Mouse (Mus musculus): ENCODE results near the gene Uba1y.
"Not testable (repeated sequence)": the region's sequence is repeated elsewhere in the genome, so short reads cannot be mapped to it uniquely, and the experiment has no call there.

Uba1y gene

DNA sequence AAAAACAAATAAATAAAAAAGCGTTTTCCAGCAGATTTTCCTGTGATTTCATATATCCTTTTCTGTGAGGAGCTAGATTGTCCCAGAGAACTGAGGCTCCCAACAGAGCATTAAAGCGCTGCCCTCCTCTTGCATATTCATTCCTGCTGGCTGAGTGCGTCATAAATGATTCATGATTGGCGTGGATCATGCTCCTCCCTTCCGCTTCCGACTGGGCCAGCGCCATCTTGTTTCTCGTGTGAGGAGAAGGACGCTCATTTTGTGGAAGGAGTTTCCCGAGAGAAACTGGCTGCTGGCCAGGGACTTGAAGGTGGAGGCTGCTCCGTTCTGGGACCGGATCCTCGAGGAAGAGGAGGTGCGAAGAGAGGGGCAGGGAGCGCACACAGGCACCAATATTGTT, at the start of gene Uba1y:
Gene Uba1y, plus strand, starts transcription at position 254 of the 400 bp plus-strand sequence.
- DNase-seq (ENCODE audit: low spot score in 2 of 2): no peak

DNA sequence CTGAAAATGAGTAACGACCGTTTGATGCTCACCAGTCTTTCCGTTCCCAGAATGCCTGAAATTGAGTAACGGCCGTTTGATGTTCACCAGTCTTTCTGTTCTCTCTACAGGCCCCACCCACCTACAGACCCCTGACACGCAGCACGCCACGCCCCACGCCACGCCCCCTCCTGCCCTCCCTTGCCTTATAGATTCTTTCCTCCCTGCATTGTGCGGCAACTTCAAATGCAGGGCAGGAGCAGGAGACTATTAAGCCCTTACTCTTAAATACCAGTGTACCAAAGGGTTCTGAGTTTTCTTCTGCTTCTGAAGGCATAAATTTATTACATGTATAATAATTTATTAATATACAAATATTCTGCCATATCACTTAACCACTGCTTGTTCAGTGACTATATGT, 21.1 kb upstream of the Uba1y start, which contains the start of gene Zfy1:
Gene Zfy1, minus strand, starts transcription at position 101 of the 400 bp plus-strand sequence.
- DNase-seq (ENCODE audit: low spot score in 2 of 2): not testable (repeated sequence)

DNA sequence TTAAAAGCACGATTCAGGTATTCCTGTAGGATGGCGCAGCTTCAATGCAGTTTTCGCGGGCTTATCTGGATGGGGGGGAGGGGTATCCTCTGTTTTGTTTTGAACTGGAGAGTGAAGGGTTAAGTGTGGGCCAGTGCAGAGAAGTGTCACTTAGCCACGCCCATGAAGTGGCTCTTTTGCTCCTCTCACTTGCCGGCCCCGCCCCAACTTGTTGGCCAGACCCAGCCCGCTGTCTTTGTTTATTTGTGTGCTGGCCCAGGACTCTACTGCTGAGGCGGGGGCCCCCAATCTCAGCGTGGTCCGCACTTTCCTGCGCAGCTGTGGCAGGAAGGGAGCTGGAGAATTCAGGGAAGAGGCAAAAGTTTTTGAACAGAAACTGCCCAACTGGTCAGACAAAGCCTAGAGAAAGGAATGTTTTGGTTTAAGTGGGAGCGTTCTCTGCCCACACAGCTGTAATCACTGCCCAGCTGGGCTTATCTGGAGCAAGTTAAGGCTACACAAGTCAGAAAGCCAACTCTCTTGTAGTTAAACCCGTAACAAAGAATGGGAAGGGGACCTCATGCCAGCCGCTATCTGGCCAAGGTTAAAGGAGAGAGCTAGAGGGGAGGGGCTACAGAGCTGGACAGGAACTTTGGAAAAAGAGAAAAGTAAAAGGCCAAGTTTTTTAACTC, 9.3 kb upstream of the Uba1y start:
- DNase-seq (ENCODE audit: low spot score in 2 of 2): no peak

DNA sequence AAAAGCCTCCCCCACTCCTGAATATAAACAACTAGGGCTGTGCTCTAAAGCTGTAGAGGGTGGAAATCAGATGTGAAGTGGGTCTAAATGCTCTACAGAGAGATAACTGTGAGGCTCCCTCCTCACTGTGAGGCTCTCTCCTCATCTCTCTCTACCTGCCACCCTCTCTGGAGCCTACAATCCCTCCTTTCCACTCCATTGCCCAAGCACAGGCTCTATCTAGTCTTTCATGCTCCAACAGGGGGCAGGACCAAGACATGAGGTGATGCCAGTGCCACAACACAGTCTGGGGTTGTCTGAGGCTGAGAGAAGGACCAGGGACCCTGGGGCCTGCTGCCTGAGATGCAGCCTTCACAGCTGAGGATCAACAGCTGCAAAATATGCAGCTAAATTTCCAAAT, 54.0 kb downstream of the Uba1y start:
- no peak for DNase-seq (ENCODE audit: low spot score in 2 of 2)

DNA sequence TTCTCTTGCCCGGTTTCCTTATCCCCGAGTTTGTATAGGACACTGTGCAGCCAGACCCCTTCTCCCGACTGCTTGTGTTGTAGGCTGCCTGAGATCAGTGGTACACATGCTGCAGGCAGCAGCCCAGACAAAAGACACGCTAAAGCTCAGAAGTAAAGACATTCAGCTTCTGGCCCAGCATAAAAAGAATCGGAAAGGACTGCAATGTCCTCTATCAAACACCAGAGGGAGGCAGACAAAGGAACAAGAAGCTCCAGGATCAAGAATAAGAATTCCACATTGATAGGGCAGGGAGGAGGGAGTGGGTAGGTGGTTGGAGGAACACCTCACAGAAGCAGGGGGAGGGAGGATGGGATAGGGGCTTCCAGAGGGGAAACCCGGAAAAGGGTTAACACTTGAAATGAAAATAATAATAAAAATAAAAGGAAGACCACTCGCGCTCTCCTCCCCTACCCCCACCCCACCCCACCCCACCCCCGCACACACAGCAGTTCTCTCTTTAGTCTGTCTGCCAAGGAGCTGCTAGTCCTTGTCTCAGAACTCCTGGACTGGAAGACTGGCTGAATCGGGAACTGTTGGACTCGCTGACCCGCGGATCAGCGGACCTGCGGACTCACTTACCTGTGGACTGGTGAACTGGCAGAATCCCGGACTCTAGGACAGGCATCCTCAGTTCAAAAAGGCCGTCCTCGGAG, 54.6 kb downstream of the Uba1y start:
- peak in 1 of 2 experiments; percentile 9 for DNase-seq (ENCODE audit: low spot score in 2 of 2)

Data from frontal cortex, postnatal 10 days (tissue).